Mouse (Mus musculus) mature B cell (primary cell): ENCODE data around the gene Sdhb.

Experiments
- in situ Hi-C: fragments of 300-500 bp; cut with MboI; formaldehyde crosslinking; loops from 2 replicates; pipeline ENCODE4 v1.14.3; 2019

The Sdhb gene

DNA sequence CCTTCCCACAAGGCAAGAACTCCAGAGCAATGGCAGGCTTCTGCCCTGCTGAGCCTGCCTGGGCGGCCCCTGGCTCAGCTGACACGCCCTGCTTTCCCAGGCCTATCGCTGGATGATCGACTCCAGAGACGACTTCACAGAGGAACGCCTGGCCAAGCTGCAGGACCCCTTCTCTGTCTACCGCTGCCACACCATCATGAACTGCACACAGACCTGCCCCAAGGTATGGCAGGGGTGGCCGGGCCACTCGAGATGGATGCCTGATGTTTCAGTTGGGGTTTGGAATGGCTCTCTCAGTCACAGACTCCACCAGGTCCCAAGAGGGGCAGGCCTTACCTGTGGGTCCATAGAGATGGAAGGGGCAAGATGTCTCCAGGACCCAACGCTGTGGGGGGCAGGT lies 16.3 kb downstream of the Sdhb start:
- in situ Hi-C loops: no loop called here

DNA sequence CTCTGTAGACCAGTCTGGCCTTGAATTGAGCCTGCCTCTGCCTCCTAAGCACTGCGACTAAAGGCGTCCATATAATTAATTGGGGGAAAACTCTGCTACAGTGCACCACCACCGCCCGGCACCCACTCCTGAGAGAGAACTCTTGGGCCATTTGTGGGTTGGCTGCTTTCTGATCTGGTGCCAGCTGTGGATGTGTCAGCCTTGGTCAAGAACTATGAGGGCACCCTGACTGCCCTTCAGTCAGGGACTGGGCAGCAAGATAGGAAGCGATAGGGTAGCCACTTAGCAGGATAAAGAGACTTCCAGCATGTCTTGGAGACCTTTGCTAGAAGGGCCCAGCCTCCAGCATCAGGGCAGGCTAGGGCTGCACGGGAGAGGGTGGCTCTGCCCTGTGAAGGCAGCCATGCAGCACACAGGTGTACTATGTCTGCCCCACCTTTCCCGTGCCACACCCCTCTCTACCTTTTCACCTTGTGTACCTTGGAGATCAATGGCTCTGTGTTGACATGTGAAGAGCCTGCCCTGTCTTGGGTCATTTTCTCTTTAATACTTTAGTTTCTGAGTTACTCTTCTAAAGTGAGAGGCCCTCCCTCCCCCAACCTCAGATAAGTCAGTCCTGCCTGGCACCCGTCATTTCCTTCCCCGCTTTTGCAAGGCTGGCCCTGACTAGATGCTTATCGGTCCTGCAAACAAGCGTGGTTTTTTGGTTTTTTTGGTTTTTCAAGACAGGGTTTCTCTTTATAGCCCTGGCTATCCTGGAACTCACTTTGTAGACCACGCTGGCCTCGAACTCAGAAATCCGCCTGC lies 17.1 kb downstream of the Sdhb start:
- in situ Hi-C loops: no loop called here

DNA sequence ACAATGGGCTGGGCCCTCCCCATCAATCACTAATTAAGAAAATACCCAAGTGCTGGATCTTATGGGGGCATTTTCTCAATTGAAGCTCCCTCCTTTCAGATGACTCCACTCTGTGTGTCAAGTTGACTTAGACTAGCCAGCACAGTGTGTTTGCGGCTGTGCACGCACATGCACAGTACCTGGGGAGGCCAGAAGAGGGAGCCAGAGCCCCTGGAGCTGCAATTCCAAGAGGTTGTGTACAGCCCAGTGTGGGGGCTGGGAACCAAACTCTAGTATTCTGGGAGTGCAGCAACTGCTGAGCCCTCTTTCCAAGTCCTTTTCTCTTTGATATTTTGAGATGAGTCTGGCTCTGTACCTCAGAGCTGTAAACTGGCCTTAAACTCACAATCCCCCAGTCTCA lies 20.6 kb downstream of the Sdhb start:
- in situ Hi-C loops: no loop called here

DNA sequence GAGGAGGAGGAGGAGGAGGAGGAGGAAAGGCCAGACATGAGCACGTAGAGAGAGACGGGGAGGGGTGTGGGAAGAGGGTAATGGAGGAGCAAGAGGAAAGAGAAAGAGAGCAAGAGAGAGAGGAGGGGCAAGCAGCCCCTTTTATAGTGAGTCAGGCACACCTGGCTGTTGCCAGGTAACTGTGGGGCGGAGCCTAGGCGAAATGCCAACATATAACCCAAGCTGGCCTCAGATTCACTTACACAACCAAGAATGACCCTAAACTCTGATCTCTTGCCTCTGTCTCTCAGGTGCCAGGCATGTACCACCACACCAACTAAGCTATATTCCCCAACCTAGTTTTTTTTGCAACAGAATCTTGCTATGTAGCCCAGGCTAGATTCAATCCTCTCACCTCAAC lies 21.8 kb downstream of the Sdhb start:
- in situ Hi-C loops: no loop called here

DNA sequence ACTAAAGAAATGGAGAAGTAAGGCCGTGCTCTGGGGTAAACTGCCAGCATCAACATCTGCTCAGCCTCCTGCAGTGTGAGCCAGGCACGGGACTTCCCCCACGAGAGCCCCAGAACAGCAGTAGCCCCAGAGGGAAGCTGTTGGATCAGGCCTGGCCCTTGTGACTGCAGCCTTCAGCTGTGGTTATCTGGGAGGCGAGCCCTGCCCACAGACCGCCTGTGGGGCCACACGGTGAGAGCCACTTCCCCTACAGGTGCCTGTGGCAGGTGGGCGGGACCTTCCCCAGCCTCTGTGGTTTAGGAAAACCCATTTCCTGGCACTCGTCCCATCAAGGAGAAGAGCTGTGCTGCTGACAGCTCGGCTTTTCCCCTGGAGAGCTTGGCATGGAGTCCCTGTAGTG lies 22.4 kb downstream of the Sdhb start:
- in situ Hi-C loops: no loop called here

DNA sequence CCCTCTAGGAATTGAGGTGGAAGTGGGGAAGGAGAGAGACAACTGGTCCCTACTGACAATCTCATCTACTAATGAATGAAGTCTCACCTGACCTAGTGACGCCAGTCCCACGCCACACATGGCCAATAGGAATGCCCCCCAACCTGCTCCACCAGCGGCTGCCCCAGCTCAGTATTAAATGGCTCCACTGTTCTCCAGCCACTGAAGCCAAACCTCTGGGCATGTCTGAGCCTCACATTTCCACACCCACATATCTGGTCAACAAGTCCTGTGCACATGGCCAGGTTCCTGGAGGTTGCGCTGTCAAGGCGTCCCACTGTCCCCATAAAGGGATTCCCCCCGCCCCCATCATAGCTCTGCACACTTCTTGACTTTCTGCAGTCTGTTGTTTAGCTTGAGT lies 23.5 kb downstream of the Sdhb start:
- in situ Hi-C loops: no loop called here

DNA sequence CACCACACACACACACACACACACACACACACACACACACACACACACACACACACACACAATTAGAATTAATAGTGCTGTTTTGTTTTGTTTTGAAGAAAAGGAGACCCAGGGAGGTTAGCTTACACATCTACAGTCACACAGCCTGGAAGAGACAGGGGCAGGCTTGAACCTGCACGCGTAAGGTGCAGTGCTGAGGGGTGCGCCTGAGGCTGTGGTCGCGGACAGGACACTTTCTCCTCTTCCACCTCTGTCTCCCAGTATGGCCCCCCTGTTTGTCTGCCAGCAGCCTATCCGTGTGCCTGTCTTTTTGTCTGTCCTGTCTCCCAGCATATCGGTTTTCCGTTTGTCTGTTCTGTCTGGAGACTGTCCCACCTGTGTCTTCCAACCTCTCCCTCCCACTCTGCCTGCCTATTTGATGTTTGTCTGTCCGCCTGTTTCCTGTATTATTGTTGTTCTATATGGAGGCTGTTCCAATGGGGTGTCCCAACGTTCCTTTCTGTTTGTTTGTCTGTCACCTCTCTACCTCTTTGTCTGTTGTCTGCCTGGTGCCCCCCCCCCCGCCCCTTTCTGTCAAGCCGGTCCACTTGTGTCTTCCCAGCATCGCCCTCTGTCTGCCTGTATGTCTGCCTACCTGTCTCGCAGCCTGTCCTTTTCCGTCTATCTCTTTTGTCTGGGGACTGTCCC lies 25.2 kb downstream of the Sdhb start:
- in situ Hi-C loops: no loop called here

DNA sequence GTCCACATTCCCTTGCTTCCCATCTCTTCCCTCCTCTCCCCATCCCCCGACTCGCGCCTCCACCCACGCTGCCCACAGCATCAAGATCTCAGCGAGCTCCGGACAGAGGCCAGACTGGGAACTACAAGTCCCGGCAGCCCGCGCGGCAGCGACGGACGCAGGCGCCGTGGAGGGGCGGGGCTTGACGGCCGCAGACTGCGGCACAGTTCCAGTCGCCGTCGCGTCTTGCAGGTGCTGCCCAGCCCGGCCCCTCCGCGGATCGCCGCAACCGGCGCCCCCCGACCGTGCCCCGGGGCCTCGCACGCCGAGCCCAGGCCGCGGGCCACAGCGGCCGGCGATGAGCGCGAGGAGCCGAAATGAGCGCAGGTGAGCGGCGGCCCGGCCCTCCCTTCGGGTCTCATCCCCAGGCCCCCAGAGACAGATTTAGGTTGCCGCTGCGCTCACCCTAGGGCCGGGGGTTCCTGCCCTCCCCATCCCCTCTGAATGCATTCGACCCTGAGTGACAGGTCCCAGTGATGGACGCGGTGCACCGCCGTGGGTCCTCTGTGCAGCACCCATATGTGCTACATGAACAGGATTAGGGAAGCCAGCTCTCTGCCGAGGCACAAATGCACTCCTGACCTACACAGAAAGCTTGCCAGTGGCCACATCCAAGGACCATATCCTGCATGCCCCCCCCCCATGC lies 25.9 kb downstream of the Sdhb start, which contains the start of gene Atp13a2:
Atp13a2 (plus strand) TSS at position 163 of the 685 bp plus-strand sequence.
- in situ Hi-C loops: no loop called here

DNA sequence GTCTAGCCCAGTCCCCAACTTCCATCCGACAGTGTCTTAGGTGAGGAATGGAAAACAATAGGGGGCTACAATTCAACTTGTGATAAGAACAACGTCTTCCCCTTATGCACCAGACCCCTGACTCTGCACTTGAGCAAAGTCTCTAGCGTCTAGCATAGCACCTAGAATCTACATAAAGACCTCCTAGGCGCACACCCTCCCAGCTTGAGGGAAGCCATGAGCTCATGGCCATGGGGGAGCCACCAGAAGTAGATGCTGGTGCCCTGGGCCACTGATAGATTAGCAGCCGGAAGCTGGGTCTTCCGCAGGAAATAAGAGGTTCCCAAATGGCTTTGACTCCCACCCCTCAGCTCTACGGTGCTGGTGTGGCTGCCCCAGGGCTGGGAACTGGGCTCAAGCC lies 26.5 kb downstream of the Sdhb start:
- in situ Hi-C loops: no loop called here

DNA sequence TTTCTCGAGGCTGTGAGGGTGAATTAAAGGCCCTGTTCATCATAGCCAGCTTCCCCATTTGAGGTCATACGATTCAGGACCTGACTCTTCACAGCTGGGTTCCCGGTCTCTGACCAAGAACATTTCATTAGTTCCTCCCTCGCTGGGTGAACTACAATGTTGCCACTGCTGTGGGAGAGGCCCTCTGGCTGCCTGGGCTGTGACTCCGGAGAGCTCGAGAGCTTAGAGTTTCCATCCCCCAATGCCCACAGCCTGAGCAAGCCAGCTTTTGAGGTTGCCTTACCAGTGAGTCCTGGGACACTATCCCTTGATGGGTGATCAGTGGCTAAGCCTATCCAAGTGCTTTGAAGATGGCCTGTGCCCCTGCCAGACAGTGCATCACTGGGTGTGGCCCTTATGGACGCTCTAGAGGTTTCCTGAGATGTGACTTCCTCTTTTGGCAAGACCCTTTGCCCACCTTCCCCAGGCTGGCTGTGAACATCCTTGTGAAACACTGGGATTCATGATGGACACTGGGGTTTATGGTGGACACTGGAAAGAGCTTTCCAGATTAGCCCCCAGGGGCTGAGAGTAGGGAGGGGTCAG lies 27.8 kb downstream of the Sdhb start:
- in situ Hi-C loops: no loop called here

DNA sequence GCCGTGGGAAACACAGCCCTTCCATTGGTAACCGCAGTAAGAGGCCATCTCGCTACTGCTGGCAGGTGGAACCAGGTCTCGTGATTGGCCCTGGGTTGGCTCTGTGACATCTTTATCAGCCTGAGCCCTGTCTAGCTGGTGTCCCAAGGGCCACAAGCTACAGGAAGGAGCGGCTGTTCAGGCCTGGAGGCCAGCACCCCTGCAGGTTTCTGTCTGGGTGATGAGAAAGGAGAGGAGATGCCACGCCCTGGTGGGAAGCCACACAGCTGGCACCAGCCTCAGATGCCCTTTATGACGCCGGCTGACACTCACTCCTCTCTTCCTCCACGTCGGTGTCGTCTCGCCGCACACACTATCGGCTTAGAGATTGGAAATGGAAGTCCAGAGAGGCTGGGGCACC lies 28.4 kb downstream of the Sdhb start:
- in situ Hi-C loops: no loop called here

DNA sequence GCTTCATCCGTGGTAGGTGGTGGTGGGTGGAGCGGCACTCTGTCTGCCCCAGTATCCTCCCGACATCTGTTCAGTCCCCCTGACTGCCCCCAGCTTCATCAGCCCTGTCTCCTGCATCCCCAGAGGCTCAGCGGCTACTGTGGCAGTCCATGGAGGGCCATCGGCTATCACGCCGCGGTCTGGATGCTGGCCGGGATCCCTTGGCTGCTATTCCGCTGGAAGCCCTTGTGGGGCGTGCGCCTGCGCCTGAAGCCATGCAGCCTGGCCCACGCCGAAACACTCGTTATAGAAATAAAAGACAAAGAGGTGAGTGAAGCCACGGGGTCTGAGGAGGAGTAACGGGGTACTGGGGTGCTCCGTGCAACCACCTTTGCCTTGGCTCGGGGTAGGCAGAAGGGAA lies 31.2 kb downstream of the Sdhb start:
- in situ Hi-C loops: no loop called here

DNA sequence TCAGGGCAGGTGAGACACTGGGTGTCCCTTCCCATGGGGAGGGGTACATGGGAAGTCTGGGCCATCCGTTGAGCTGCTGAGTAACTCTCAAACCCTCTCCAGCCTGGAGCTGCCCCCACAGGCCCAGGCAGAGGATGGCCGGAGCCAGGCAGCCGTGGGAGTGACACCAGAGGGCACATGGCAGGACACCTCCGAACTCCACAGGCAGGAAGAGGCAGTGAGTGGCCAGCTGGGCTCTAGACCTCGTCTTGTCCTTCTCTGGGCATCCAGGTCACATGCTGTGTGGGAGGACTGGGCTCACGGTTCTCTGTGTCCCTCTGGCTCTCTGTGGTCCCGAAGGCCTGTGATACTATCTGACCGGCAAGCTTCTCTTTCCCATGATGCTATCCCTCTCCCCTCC lies 32.8 kb downstream of the Sdhb start:
- in situ Hi-C loops: no loop called here

DNA sequence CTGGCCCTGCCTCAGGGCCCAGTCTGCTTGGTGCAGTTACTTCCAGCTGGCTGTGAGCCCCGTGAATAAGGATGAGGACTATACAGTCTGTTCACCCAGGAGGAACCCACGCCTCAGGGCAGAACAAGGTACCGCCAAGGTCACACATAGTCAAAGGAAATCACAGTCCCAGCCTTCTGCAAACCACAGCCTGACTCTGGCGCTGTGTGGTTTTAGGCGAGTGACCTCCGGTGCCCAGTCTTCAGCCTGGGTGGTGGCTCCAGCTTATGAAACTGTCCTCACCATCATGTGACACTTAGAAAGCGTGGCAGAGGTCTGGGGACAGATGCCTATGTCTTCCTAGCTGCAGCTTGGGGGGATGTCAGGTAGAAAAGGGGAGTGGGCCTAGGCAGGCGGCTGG lies 34.8 kb downstream of the Sdhb start:
- in situ Hi-C loops: no loop called here

DNA sequence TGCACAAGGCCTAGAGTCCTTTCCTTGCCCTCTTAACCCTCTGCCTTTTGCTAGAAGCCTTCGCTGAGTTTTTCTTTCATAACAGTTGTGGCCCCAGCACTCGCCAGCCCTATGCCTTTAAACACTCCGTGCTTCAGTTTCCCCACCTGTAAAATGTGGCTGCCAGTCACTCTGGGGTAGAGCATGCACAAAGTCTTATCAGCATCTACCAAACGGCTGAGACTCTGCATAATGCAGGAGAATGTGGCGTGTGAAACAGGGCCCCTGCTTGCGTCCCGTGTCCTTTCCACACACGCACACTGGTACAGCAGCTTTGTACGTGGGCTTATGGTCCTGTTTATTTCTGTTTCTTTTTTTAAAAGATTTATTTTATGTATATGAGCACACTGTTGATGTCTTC lies 35.8 kb downstream of the Sdhb start:
- in situ Hi-C loops: no loop called here

DNA sequence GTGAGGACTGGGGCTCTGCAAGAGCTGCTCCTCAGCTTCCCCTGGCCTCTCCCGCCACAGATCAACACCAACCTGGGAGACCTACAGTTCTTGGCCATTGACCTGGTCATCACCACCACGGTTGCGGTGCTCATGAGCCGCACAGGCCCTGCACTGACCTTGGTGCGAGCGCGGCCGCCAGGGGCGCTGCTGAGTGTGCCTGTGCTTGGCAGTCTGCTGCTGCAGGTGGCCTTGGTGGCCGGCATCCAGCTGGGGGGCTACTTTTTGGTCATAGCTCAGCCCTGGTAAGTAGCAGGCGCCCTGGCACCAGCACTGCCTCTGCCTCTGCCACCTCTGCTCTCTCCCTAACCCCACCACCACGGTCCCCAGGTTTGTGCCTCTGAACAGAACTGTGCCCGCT lies 45.0 kb downstream of the Sdhb start:
- in situ Hi-C loops: no loop called here

DNA sequence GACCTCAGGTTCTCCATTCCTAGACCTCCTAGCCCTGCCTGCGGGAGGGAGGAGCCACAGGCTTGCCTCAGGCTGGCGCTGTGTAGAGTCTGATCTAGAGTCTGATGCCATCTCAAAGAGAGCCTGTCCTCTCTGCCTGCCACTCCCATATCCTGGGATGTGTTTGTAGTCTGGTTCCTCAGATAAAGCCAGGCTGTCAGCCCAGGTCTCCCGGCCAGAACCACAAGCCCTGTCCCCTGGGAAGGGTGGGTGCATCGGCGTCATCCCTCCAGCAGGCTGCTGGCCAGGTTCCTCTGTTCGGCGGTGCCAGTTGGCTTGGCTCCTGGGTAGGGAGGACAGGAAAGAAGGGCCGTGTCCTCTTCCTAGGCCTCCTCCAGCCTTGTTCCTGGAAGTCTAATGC lies 47.0 kb downstream of the Sdhb start:
- in situ Hi-C loops: no loop called here

DNA sequence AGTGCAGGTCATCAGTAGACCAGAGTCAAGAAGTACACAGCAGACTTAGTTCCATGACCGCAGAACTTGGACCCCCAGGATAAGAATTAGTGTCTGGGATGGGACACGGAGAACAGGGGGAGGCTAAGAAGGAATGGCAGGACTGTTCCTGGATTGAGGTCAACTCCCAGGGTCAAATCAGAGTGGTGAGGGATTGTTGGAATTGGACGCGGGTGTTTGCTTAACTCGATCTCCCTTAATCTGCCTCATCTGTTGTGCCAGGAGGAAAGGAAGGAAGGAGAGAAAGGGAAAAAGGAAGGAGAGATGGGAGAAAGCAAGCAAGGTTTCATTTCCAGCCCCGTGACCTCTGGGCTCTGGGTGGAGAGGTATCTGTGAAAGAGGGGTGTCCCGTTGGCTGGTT lies 49.1 kb downstream of the Sdhb start, which contains the start of gene Mfap2:
Mfap2 (plus strand) TSS at position 301 of the 400 bp plus-strand sequence.
- in situ Hi-C loops: no loop called here

DNA sequence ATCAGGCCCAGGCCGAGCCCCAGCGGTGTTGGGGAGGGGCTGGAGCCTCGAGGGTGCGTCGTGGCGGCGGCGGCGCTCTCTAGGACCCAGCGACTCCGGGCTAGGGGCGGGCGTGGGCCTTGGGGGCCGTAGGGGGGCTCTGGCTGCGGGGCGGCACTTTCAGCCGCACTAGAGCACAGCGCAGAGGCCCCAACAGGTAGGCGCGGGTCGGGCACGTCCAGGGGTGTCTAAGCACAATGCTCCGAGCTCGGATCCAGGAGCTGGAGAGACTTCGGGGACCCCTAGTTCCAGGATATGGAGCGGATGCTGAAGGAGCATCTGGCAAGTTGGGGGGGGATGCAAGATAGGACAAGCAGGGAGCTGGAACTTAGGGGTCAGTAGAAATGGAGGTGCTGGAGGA lies 49.5 kb downstream of the Sdhb start:
- in situ Hi-C loops: no loop called here

DNA sequence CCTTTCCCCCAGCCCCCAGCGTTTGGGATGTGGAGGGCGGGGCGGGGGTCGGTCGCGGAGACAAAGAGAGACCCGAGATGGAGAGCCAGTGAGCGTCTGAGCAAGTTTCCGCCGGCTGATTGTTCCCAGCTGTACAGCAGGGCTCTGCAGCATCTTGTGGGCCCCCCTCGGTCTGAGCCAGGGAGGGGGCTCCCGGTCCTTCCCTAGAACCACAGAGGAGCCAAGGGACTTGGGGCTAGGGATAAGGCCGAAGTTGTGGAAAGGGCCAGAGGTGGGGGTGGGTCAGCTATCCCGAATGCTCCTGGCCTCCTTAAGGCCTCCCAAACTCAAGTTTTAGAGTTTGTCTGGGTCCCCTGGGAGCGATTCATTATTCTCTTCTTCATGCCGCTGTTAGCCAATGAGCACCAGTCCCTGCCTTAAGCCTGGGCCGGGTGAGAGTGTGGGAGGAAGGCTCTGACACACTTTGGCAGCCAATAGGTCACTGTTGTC lies 50.0 kb downstream of the Sdhb start:
- in situ Hi-C loops: no loop called here

DNA sequence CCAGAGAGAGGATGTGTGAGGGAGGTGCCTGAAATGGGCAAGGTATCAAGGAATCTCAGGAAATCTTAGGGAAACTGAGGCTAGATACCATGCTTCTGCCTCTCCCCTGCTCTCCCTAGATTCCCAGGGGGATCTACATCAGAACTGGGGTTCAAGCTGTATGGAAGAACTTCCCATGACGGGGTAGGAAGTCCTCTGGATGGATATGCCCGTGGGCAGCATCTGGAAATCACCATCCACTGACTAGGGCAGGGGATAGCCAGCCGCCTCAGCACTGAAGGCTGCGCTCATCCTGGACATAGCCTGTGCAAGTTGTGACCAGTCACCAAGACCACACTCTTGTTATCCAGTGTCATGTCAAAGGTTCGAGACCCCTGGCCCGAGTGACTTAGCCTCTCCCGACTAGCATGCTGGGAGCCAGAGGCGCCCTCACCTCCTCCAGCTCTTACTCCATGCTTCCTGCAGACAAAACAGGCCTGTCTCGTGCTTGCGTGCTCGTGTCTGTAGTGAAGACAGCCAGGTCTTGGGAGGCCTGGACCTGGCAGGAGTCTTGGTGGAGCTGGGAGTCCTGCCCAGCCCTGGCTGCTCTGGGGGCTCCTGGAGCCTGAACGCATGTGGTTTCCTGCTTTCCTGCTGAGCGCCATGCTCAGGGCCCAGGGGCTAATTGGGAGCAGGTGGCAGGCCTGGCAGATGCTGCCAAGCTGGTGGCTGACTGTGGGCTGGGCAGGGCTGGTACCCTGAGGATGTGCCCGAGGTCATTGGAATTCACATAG lies 50.7 kb downstream of the Sdhb start:
- in situ Hi-C loops: no loop called here

DNA sequence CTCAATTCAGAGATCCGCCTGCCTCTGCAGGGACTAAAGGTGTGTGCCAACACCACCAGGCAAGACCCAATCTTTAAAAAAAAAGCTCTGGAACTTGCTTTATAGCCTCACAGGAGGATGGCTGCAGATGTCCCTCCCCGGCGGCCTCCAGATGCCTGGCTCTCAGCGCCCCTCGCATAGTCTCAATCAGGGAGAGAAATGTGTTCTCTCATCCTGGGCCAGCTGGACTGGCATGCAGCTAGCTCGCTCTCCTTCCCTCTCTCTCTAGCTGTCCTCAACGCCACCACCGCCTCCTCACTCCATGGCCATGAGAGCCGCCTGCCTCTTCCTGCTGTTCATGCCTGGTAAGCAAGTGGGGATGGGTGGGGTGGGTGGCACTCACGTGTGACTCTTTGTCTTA lies 51.6 kb downstream of the Sdhb start:
- in situ Hi-C loops: no loop called here
